Mouse (Mus musculus): ENCODE data around the gene Ccr7.
A peak's percentile ranks its signal among the peaks of the same experiment; 100 is the strongest.

Ccr7 gene

DNA sequence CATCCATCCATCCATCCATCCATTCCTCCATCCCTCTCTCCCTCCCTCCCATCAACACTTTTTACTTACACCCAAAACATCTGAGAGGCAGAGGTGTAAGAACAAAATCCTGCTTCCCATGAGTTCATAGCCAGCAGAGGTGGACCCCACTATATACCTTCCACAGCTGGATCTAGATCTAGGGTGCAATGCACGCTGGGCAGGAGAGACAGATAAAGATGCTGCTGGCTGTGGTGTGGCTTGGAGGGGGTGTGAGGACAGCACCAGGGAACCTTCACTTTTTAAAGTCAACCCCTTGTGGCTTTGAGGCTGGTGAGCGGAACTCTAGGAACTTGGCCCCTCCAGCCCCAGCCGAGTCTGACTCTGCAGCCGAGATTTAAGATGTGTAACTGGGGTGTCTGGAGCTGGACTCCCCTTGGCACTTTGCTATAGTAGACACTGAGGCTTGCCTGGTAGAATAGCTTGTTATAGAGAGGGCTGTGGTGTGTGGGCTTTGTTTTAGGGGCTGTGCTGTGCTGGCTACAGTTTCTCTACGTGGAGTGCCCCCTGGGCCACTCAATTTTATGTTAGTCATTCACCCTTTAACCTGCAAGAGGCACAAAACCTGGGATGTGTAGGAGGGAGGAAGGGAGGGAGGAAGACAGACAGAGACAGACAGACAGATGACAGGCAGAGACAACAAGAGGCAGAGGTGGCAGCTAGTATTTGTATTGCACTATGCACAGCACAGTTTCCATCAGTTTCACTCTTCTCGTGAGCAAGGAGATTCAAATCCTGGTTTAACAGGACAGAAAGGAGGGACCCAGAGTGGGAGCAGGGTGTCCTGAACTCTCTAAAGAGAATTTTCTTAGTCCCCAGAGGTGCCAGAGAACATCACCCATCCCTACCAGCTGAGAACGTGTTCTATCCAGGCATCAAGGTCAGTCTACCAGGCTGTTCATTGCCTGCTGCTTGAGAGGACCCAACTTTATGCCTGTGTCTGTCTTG is 817 bp downstream of the Ccr7 start:
- no peak for DNase-seq (ENCODE audit: low spot score)

- DNase-seq (ENCODE audit: low spot score): no peak
Measured at GRCm38 (mm10) chr11:99152323-99153144, 2.3 kb downstream of the Ccr7 start.

DNA sequence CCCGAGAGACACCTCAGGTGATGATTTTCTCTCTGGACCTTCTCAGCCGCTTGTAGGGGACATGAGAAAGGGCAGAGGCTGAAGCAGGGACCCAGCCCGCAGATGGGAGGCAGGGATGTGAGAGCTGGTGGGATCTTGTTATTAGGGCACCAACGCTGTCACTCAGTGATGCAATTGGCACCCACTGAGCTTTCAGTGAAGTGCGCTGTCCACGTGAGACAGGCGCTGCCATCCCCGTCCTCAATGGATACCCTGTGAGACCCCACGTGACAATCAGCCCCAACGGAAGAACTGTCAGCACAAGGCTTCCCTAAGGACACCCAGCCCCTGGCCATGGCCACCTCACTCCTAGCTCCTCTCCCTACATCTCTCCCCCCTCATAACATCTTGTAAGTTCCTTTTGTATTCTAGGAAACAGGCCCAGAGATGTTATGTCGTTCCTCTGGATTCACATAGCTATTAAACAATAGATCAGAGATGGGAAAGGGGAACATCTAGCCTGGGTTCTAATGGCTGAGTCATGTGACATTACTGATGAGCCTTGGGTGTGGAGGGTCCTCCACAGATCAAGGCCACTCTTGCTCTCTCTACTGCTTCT is 3.4 kb downstream of the Ccr7 start:
- no peak for DNase-seq (ENCODE audit: low spot score)

GRCm38 (mm10) chr11:99150889-99151288 is 4.0 kb downstream of the Ccr7 start:
- no peak for DNase-seq (ENCODE audit: low spot score)

DNA sequence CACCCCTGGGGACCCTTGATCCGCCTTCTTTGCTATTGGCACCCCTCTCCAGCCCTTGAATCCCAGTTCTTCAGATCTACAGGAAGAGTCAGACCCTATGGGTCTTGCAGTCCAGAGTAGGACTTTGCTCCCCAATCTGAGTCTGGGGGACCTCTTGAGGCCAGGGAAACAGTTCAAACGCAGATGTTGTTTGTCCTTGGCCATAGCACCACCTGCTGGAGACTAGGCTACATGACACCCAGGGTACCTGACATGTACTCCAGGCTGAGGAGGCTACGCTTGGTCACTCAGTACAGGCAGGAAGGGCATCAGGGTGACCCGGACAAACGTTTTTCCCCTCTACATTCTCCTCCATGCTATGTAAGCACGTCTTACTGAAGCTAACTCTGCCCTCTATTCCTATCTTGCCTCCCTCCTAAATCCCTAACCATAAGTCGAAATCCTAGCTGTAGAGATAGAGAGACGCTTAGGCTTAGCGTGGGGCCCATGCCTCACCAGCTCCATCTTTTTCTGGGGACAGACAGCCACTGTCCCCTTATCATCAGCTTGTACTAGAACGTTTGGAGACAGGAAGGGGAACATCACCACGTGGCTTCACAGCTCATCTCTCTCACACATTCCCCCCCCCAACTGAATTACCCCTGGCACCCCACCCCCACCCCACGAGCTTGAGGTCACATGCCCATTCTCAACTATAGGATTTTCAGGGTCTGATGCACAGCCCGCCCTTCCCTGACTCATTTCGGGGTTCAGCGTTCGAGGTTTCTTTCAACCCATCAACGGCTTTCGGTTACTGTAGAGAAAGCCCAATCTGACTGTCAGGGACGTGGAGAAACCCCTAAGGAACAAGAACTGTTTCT is 4.7 kb downstream of the Ccr7 start:
- peak; percentile 66 for DNase-seq (ENCODE audit: low spot score)

DNA sequence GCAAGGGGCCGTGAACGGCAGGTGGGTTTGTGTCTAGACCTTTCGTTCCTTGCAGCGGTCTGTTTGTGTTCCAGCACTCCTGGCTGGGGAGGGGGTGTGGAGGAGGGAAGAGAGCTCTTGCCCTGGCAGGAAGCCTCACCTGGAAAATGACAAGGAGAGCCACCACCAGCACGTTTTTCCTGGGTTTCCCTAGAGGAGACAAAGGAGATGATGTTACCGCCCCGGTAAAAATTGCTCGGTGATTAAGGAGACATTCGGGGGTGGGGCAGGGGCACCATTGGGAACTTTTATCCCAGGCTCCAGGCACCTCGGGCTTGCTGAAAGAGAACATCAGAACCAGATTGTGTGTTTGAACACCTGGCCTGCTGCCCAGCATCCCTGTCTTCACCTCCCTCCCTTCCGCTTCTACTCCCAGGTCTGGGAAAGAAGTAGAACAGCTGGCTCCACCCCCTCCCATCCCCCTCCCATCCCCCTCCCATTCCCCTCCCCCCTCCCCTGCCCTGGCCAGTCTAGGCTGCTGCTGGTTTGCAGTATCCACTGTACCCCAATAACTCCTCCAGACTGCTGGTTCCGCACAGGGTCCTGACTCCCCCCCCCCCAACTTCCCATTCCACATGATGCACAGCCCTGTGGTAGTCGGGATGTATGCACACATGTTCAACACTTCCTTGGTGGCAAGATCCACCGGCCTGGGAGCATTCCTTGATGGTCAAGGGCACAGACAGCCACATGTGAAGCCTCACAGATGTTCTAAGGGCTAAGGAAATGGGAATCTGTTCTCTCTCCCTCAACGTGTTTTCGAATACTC is 5.8 kb downstream of the Ccr7 start:
- DNase-seq (ENCODE audit: low spot score): no peak

DNA sequence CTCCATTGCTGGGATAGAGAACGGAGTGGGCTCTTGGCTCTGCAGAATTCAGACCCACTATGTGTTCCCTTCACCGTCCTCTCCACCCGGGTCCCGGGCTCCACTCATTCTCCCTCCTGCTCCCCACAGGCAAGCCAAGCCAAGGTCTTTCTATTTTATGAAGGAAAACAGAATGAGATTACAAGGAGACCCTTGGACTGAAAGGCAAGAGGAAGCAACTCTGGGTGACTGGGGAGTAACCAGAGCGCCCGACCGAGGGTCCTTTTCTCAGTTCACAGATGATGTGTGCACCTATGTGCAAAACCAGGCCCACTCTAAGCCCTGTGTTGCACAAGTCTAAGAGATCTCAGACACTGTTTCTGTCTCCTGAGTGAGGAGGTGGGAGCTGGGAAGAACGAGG is 6.5 kb downstream of the Ccr7 start:
- DNase-seq (ENCODE audit: low spot score): no peak

DNA sequence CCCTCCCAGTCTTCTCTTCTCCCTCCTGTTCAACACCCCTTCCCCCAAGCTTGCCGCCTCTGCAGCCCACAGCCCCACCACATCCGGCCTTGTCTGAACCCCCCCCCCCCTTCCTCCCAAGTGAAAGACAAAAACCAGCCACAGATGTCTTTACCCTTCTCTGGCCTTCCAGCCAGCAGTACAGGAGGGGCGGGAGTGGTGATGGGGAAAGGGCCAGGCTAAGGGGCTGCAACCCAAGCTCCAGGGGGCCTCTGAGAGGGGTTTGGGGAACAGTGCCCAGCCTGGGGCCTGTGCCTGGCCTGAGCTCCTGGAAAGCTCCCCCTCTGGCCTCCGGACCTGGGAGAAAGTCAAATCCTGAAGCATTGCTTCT is 7.0 kb downstream of the Ccr7 start:
- no peak for DNase-seq (ENCODE audit: low spot score)

DNA sequence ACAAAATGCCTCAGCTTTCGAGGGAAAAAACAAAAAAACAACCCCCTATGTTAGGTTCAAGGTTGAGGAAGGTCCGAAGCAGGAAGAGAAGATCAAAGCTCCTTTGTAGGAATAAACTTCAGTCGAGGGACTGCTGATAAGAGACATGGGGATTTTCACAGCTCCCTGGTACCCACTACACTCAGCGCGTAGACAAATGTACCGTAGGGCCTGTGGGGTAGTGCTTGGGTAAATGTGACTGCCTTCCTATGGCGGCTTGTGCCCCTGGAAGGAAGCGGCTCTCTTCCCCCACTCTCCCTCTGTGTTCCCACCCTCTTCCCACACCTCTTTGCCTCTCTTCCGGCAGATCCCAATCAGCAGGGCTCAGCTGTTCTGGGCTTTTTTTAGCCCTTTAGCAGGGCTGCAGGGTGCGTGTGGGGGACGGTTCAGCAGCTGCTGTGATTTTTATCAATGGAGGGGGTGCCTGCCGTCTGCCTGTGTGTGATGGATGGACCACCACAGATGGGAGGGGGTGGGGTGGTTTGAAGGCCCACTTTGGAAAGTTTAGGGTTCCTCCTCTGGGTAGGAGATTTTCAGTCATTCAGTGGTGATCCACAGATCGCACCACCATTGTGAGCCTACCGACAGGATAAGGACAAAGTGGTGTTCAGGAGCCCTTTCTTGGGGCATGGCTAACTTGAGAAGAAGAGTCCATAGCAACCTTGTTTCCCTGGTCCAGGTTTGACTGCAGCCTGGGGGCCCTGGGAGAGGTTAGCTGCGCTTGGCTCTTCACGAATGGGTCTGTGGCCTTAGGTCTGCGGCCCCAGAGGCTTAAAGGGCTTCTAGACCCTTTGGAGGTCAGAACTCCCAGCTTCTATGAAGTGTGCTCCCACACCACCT is 7.6 kb downstream of the Ccr7 start:
- peak; percentile 39 for DNase-seq (ENCODE audit: low spot score)

- no peak for DNase-seq (ENCODE audit: low spot score)
Measured at GRCm38 (mm10) chr11:99146558-99146957, 8.3 kb downstream of the Ccr7 start.

DNA sequence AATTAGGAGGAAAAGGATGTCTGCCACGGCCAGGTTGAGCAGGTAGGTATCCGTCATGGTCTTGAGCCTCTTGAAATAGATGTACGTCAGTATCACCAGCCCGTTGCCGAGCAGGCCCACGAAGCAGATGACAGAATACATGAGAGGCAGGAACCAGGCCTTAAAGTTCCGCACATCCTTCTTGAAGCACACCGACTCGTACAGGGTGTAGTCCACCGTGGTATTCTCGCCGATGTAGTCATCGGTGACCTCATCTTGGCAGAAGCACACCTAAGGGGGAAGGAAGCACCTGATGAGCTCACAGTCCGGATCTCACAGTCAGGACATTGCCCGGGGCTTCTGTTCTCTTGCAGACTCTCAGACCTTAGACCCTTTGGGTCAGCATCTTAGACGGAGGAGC is 9.1 kb downstream of the Ccr7 start:
- DNase-seq (ENCODE audit: low spot score): no peak

DNA sequence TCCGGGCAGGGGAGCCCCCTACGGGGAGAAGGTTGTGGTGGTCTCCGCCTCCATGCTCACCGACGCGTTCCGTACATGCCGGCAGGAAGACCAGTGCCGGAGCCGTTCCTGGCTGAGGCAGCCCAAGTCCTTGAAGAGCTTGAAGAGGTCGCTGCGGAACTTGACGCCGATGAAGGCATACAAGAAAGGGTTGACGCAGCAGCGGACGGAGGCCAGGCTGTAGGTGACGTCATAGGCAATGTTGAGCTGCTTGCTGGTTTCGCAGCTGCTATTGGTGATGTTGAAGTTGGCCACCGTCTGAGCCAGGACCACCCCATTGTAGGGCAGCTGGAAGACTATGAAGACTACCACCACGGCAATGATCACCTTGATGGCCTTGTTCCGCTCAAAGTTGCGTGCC is 9.9 kb downstream of the Ccr7 start:
- no peak for DNase-seq (ENCODE audit: low spot score)

- no peak for DNase-seq (ENCODE audit: low spot score)
Measured at GRCm38 (mm10) chr11:99144456-99144855, 10.4 kb downstream of the Ccr7 start.

- no peak for DNase-seq (ENCODE audit: low spot score)
Measured at GRCm38 (mm10) chr11:99143123-99144082, 11.5 kb downstream of the Ccr7 start.

- DNase-seq (ENCODE audit: low spot score): no peak
Measured at GRCm38 (mm10) chr11:99142493-99143095, 12.3 kb downstream of the Ccr7 start.

DNA sequence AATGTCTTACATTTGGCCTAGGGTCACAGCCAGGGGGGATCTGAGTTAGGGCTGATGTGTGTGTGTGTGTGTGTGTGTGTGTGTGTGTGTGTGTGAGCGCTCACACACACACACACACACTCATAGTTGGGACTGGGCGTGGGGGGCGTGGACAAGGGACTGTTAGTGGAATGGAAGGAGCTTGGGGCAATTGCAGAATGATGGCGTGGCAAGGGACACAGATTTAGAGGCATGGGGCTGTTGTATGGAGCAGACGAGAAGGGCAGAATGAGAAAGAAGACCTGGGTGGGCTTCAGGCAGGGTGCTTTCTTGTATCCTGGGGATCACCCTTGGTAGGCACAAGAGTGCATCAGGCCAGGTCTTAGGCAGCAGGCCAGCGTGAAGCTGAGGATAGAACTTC is 12.8 kb downstream of the Ccr7 start:
- no peak for DNase-seq (ENCODE audit: low spot score)

DNA sequence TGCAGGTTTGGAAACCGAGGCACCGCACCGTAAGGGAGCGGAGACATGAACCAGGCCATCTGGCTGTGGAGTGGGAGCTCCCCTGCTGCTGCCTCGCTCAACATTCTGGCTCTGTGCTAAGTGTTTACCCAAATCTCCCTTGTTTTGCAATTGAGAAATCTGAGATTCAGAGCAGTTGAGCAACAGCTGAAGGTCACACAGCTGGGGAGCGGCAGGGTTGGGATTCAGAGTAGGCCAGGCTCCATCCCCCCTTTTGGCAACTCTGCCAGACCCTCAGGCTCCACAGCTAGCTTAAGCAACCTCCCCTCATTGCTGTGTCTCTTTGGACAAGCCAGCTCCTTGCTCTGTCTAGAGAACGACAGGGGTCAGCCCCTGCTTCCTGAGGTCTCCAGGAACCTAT is 13.3 kb downstream of the Ccr7 start:
- no peak for DNase-seq (ENCODE audit: low spot score)

DNA sequence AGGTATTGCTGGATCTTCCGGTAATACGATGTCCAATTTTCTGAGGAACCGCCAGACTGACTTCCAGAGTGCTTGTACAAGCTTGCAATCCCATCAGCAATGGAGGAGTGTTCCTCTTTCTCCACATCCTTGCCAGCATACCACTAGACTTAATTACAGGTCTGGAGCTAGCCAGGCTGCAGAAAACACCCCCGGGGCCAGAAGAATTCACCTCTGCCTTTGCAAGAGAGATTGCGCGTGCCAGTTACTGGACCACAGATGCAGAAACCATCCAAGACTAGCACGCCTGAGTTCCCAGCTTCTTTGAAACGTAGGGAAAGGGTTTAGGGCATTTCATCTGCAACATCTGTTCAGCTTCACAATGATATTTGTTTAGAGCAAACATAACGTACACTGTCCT is 15.9 kb downstream of the Ccr7 start:
- no peak for DNase-seq (ENCODE audit: low spot score)
